Mouse (Mus musculus) retina, postnatal 7 days (tissue): ENCODE results near the gene Olfr631.
"Not testable (repeated sequence)": the region's sequence is repeated elsewhere in the genome, so short reads cannot be mapped to it uniquely, and the experiment has no call there.

Experiments used
- DNase-seq: peaks from one replicate; pipeline ENCODE4 v3.0.0-alpha.2; 2012; ENCODE audit warnings: low read depth, low spot score

Olfr631 gene

DNA sequence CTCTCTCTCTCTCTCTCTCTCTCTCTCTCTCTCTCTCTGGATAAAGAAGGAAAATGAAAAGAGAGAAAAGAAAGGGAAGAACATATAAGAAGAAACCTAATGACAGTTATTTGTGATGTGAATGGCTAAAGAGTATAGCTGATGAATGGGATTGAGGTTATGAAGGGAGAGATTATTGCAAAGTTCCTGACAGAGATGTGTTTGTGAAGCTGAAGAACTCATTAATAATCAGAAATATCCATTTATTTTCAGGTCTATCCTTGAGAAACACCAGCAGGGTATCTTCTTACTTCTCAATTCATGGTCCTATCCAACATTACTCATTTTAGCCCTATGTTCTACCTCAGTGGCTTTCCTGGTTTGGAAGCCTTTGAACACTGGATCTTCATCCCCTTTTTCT, at the start of gene Olfr631:
Gene Olfr631, plus strand, starts transcription at position 301 of the 400 bp plus-strand sequence.
- no peak for DNase-seq

GRCm38 (mm10) chr7:103886152-103886551, 42.5 kb upstream of the Olfr631 start, which contains the start of gene Olfr66:
Gene Olfr66, minus strand, starts transcription at chr7:103886252.
- DNase-seq: no peak

- no peak for DNase-seq
Observed at GRCm38 (mm10) chr7:103894385-103894784, 34.2 kb upstream of the Olfr631 start, which contains the start of gene Olfr64. Gene Olfr64, minus strand, starts transcription at chr7:103894485.

DNA sequence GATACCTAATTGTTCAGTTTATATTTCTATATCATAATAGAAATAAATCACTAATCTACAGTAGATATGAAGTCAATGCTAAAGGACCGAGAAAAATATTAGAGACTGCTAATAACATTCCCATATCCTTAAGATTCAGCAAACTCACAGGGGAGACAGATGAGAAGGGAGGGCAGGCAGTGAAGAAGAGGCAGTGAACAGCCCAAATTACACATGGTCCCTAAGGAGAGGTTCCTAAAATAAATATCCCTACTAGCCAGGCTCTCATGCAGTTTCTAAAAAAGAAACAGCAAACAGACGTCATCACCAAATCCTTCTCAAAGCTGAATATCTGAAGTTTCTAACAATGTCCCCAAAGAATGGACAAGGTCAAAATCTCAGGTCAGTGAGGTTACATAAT, 25.4 kb upstream of the Olfr631 start, which contains the start of gene Olfr65:
Gene Olfr65, plus strand, starts transcription at position 301 of the 400 bp plus-strand sequence.
- DNase-seq: no peak

DNA sequence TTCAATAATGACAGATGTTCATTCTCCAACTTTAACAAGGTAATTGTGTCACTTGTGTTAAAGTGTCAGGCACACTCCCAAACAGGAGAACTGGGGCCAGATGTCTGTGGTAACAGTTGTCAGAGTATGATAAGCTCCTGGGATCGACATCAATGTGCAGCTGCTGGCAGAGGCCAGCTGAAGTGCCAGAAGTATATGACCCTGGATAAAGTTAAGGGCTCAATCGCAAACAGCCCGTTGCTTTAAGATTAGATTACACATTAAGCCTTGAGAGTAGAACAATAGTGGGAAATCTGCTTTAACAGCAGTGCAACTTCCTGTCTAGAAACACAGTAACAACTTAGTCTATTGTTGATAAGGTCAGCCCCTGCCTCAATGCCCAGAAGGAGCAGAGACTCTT, 18.6 kb upstream of the Olfr631 start:
- DNase-seq: no peak

DNA sequence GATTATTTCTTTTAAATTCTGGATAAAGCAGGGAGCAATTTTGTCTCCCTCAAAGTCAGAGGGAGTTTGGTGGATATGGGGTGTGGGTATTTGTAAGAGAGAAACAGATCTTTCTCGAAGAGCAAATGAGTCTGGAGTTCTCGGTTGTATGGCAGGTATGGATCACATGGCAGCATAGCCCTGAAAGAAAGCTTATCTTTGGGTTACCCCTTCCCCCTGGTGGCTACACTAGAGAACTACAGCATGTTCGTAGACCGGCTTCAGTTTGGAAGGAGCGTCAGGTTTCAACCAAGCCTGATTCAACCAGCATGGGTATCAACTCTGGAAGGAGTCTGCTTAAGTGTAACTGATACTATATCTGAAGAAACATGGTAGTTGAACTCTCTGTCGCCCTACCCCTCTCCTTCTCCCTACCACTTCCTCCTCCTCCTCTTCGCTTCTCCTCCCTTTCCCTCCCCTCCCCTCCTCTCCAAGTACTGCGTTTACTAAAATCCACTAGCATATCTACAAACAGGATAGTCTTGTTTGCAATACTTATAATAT, 15.6 kb upstream of the Olfr631 start:
- no peak for DNase-seq

DNA sequence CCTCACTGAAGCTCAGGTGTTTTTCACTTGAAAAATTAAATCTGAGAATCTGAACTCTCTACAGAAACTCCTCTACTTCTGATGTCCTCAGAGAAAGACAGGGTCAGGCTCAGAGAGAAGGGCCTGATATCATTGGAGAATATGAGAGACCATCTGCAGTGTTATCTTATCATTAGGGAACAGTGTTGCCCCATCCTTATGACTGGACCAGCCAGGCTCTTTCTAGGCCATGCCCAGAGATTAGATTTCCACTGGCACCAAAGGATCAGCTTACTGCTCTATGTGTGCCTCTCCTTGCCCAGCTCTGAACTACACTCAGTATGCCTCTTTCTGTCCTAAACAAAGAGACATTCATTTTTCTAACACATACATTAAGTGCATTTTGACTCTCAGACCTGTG, 13.3 kb upstream of the Olfr631 start:
- DNase-seq: no peak

GRCm38 (mm10) chr7:103934264-103934663, 5.6 kb downstream of the Olfr631 start, which contains the start of gene Olfr632:
Gene Olfr632, plus strand, starts transcription at chr7:103934347.
- DNase-seq: no peak

DNA sequence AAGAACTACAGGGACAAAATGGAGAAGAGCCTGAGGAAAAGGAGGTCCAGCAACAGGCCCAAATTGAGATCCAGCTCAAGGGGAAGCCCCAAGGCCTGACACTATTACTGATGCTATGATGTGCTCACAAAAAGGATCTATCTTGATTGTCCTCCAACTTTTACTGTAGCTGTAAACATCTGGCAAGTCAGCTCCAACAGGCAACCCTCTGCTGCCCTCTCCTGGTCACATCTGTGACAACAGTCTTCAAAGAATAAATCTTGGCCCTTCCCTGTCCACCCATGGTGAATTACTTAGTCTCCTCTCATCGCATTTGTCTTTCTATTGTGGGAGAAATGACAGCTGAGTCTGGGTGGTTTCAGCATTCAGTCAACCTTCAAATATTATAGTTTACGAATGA, 14.1 kb downstream of the Olfr631 start:
- DNase-seq: peak; percentile 27

DNA sequence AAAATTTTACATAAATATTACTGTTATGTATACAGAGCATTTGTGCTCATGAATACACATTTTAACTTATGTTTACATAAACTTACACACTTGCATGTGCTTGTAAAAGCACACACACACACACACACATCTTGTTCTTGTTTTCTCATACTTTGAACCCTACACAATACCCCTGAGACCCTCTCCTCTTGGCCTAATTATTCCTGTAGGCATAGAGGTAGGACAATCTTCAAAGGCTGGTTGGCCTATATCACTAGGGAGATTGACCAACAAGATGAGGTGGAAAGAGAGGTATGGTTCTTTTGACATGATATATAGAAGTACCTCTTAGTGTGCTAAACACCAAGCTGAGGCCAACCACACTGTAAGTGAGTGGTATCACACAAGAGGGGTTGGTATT, 15.5 kb downstream of the Olfr631 start, which contains the start of gene Olfr633:
Gene Olfr633, plus strand, starts transcription at position 301 of the 400 bp plus-strand sequence.
- DNase-seq: no peak

DNA sequence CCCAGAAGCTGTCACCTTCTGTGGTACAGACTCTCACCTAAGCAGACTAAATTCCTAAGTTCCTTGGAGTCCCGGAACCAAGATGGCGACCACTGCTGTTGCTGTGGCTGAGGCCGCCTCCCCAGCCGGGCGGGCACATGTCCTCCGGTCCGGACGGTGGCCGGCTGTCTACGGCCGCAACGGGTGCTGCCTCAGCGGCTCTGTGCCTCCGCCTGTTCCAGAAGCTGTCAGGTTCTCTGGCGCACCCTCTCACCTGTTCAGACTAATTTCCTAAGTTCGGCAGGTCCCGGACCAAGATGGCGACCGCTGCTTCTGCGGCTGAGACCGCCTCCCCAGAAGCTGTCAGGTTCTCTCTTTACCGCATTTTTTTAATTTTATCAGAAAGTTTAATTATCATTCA, 38.2 kb downstream of the Olfr631 start:
- DNase-seq: not testable (repeated sequence)

- no peak for DNase-seq
Observed at GRCm38 (mm10) chr7:103970852-103971251, 42.2 kb downstream of the Olfr631 start, which contains the start of gene Olfr635. Gene Olfr635, plus strand, starts transcription at chr7:103971152.

GRCm38 (mm10) chr7:103971782-103972181, 43.2 kb downstream of the Olfr631 start:
- DNase-seq: no peak
